Mouse (Mus musculus): ENCODE data around the gene Ang5.

- TF ChIP-seq CTCF (IDR thresholded peaks at IDR 0.05; ENCODE audit: control insufficient read depth, insufficient read depth, insufficient read length): no peak
- TF ChIP-seq MAX (IDR thresholded peaks at IDR 0.05): no peak
- TF ChIP-seq MYOG (IDR thresholded peaks at IDR 0.05; ENCODE audit: control insufficient read depth, extremely low read depth, insufficient read length): no peak
- TF ChIP-seq USF1 (IDR thresholded peaks at IDR 0.05; ENCODE audit: low read depth): no peak
- TF ChIP-seq MYOD1 (IDR thresholded peaks at IDR 0.05; ENCODE audit: control insufficient read depth, insufficient read length, low read depth): no peak
Observed at GRCm38 (mm10) chr14:43986147-43986546, 29.3 kb downstream of the Ang5 start.

Data from C2C12 (cell line).